ENCODE assay signal across 24 mouse cellular contexts in genomic region chr14:115821657-115822056, GRCm38 (mm10).
DNase-seq lines count a peak whose midpoint lies in the region; ATAC-seq and TF ChIP-seq lines count a peak whose summit lies in the region.
"Had no signal": no experiment of that assay in that cellular context is flagged by ENCODE, and none has a peak within 500 bp of the region (broad histone marks: within the 10 kb centered on the region; RNA-seq: fewer than 3 reads in every experiment).

No protein-coding gene starts in this region.

- H3K9ac ChIP-seq in neural tube, embryonic 13.5 days = no peak overlapping the region
- H3K9ac ChIP-seq in hindbrain, postnatal 0 days (replicated peaks; ENCODE audit: low read length) = no peak overlapping the region
- H3K9ac ChIP-seq in midbrain, embryonic 15.5 days = no peak overlapping the region
- H3K9ac ChIP-seq: embryonic facial prominence, embryonic 15.5 days; heart, embryonic 15.5 days; liver, embryonic 12.5 days; lung, embryonic 14.5 days had no signal

- H3K27me3 ChIP-seq in cerebellum, adult 2 months (ENCODE audit: control insufficient read depth, insufficient read depth, low read length) = no peaks in the 10 kb centered on the region; the same call in 1 of the 2 replicates
- H3K27me3 ChIP-seq in neural tube, embryonic 13.5 days = no peaks in the 10 kb centered on the region
- H3K27me3 ChIP-seq in hindbrain, postnatal 0 days (ENCODE audit: insufficient read depth, low read length) = no peaks in the 10 kb centered on the region
- no peaks in the 10 kb centered on the region for H3K27me3 ChIP-seq in midbrain, embryonic 15.5 days (replicated peaks)
- H3K27me3 ChIP-seq: CH12.LX; embryonic facial prominence, embryonic 15.5 days; heart, embryonic 15.5 days; liver, embryonic 12.5 days had no signal

- H3K4me3 ChIP-seq in cerebellum, adult 2 months (replicated peaks; ENCODE audit: insufficient read depth, low read depth, low read length) = no peak overlapping the region
- no peak overlapping the region for H3K4me3 ChIP-seq in neural tube, embryonic 13.5 days
- no peak overlapping the region for H3K4me3 ChIP-seq in hindbrain, postnatal 0 days (ENCODE audit: low read length)
- no peak overlapping the region for H3K4me3 ChIP-seq in midbrain, embryonic 15.5 days
- H3K4me3 ChIP-seq: embryonic facial prominence, embryonic 15.5 days; heart, adult 2 months; heart, embryonic 15.5 days; left cerebral cortex, adult 2 months; liver, embryonic 12.5 days had no signal

- no peak for TF ChIP-seq POLR2A in cerebellum, adult 2 months (IDR thresholded peaks at IDR 0.05; ENCODE audit: borderline replicate concordance, insufficient read depth, low read length)

- peak; percentile 93 for ATAC-seq in neural tube, embryonic 13.5 days (ENCODE audit: low read depth)
- 0 out of 2 replicates have a peak, but pooled peaks have one; percentile 56 for ATAC-seq in hindbrain, postnatal 0 days
- peak; percentile 70; the same call in 1 of the 2 replicates for ATAC-seq in midbrain, embryonic 15.5 days (replicated peaks)
- ATAC-seq in activated CD4-positive, CD25-positive, alpha-beta regulatory T cell, adult 4 months = no peak
- ATAC-seq: liver, embryonic 12.5 days had no signal

- no peaks in the 10 kb centered on the region for H3K9me3 ChIP-seq in neural tube, embryonic 13.5 days
- H3K9me3 ChIP-seq in hindbrain, postnatal 0 days (ENCODE audit: low read length) = no peaks in the 10 kb centered on the region
- H3K9me3 ChIP-seq in midbrain, embryonic 15.5 days = no peaks in the 10 kb centered on the region
- H3K9me3 ChIP-seq: embryonic facial prominence, embryonic 15.5 days; heart, embryonic 15.5 days; liver, embryonic 12.5 days had no signal

- peak; percentile 35 to 50 for DNase-seq in cerebellum, postnatal 14 days
- no peak for DNase-seq in cerebellum, adult 2 months
- no peak for DNase-seq in neural tube, embryonic 10.5 days (ENCODE audit: extremely low spot score, low spot score)
- DNase-seq in hindbrain, postnatal 0 days (ENCODE audit: low spot score) = peak; percentile 39
- DNase-seq in urinary bladder, postnatal 36 days (ENCODE audit: low spot score in 2 of 2) = no peak
- DNase-seq: adrenal gland, postnatal 14 days; cerebellum, adult 9-10 months; embryo, embryonic 11 days; gastrocnemius, postnatal 14 days; heart, adult 2 months; kidney, adult 2 months; kidney, postnatal 36 days; lung, embryonic 14.5 days; retina, postnatal 1 day; spleen, adult 18-20 months; thymus, adult 2 months had no signal

- no peaks in the 10 kb centered on the region for H3K36me3 ChIP-seq in neural tube, embryonic 13.5 days
- no peaks in the 10 kb centered on the region for H3K36me3 ChIP-seq in hindbrain, postnatal 0 days (ENCODE audit: insufficient read depth, low read length)
- H3K36me3 ChIP-seq in midbrain, embryonic 15.5 days (replicated peaks) = no peaks in the 10 kb centered on the region
- H3K36me3 ChIP-seq: embryonic facial prominence, embryonic 15.5 days; heart, embryonic 15.5 days; liver, embryonic 12.5 days had no signal

- H3K4me2 ChIP-seq in neural tube, embryonic 13.5 days = no peak overlapping the region
- no peak overlapping the region for H3K4me2 ChIP-seq in hindbrain, postnatal 0 days (ENCODE audit: low read depth, low read length)
- H3K4me2 ChIP-seq in midbrain, embryonic 15.5 days = no peak overlapping the region
- H3K4me2 ChIP-seq: embryonic facial prominence, embryonic 15.5 days; heart, embryonic 15.5 days; liver, embryonic 12.5 days; lung, embryonic 14.5 days had no signal

- no peak overlapping the region for H3K27ac ChIP-seq in cerebellum, adult 2 months (ENCODE audit: insufficient read depth, low read length)
- H3K27ac ChIP-seq in neural tube, embryonic 13.5 days (replicated peaks) = no peak overlapping the region
- H3K27ac ChIP-seq in hindbrain, postnatal 0 days = no peak overlapping the region
- H3K27ac ChIP-seq in midbrain, embryonic 15.5 days = no peak overlapping the region
- H3K27ac ChIP-seq: embryonic facial prominence, embryonic 15.5 days; heart, adult 2 months; heart, embryonic 15.5 days; left cerebral cortex, adult 2 months; liver, embryonic 12.5 days had no signal

- no peak for TF ChIP-seq CTCF in cerebellum, adult 2 months (IDR thresholded peaks at IDR 0.05; ENCODE audit: borderline replicate concordance, insufficient read depth, low read depth, low read length)
- TF ChIP-seq CTCF in hindbrain, postnatal 0 days (IDR thresholded peaks at IDR 0.05; ENCODE audit: low read depth) = no peak

- no peaks in the 10 kb centered on the region for H3K4me1 ChIP-seq in cerebellum, adult 2 months (ENCODE audit: control insufficient read depth, insufficient read depth, low read length)
- H3K4me1 ChIP-seq in neural tube, embryonic 13.5 days (replicated peaks) = peaks cover 11% of the 10 kb centered on the region; the same call in 1 of the 2 replicates
- H3K4me1 ChIP-seq in hindbrain, postnatal 0 days (ENCODE audit: insufficient read depth, low read length) = no peaks in the 10 kb centered on the region
- H3K4me1 ChIP-seq in midbrain, embryonic 15.5 days = no peaks in the 10 kb centered on the region
- H3K4me1 ChIP-seq: embryonic facial prominence, embryonic 15.5 days; heart, embryonic 15.5 days; liver, embryonic 12.5 days had no signal

- WGBS in cerebellum, adult 2 months = 23% methylated on average over 7 of the region's 7 CpGs
- WGBS in neural tube, embryonic 13.5 days = 42% methylated on average over 7 of the region's 7 CpGs
- 50% methylated on average over 7 of the region's 7 CpGs for WGBS in hindbrain, postnatal 0 days
- WGBS in midbrain, embryonic 15.5 days = 40% methylated on average over 7 of the region's 7 CpGs

Comparison
In these comparisons a context has a peak if more than half of its experiments do, and no peak if none do; other contexts are left out.
1. DNase-seq: peak in cerebellum, postnatal 14 days (2 of 2) and hindbrain, postnatal 0 days (single experiment); none in cerebellum, adult 2 months (0 of 2), neural tube, embryonic 10.5 days (single experiment) and urinary bladder, postnatal 36 days (0 of 2).